Mouse (Mus musculus): Measurements from ENCODE around the gene Cbx1.

GRCm38 (mm10) chr11:96823471-96823837 is 34.5 kb downstream of the Cbx1 start:
- TF ChIP-seq POLR2A (IDR thresholded peaks at IDR 0.05; ENCODE audit: insufficient read depth, low read depth, low read length): no peak
- no peak for TF ChIP-seq CTCF (IDR thresholded peaks at IDR 0.05; ENCODE audit: insufficient read depth, low read depth, low read length)
